Mouse (Mus musculus) hindbrain, embryonic 10.5 days (tissue): ENCODE results near the gene Mrs2. TPM values are rescaled to one million over a fixed set of nuclear protein-coding genes. Genes with fewer than 3 reads are reported as not detected.

Experiments used
- DNase-seq: peaks from one replicate; pipeline ENCODE4 v3.0.0-alpha.2; 2017; ENCODE audit warnings: low spot score
- H3K27ac ChIP-seq: fragments of 300-500 bp; sonication (generic); 2 replicates; pipeline ENCODE4 v1.5.1; 2016; ENCODE audit warnings: mild to moderate bottlenecking, moderate library complexity
- H3K27me3 ChIP-seq: fragments of 300-500 bp; sonication (generic); 2 replicates; pipeline ENCODE4 v1.6.1; 2016; ENCODE audit warnings: mild to moderate bottlenecking; ENCODE audit not compliant: poor library complexity, insufficient read depth, severe bottlenecking
- H3K36me3 ChIP-seq: fragments of 300-500 bp; sonication (generic); 2 replicates; pipeline ENCODE4 v1.6.1; 2016; ENCODE audit warnings: mild to moderate bottlenecking, moderate library complexity
- H3K4me1 ChIP-seq: fragments of 300-500 bp; sonication (generic); replicated peaks from 2 replicates; pipeline ENCODE4 v1.6.1; 2016; ENCODE audit warnings: mild to moderate bottlenecking
- H3K4me3 ChIP-seq: fragments of 300-500 bp; sonication (generic); 2 replicates; pipeline ENCODE4 v1.5.1; 2016; ENCODE audit warnings: mild to moderate bottlenecking, moderate library complexity
- H3K9me3 ChIP-seq: fragments of 300-500 bp; sonication (generic); 2 replicates; pipeline ENCODE4 v1.6.1; 2016; ENCODE audit warnings: mild to moderate bottlenecking, moderate library complexity
- WGBS: fragments of 180-500 bp; shearing (Covaris S2); methylation state at CpG from one replicate; pipeline ENCODE4 v1.1.7; 2016; 5-methylcytosine and 5-hydroxymethylcytosine counted together
- polyA plus RNA-seq: library from polyadenylated mRNA; unstranded; fragments of >200 nt; fragmentation: Nextera tagmentation; extraction: Ambion mirVana; gene quantifications from 2 replicates; pipeline ENCODE4 v1.2.1, GENCODE M21; 2016

Mrs2 gene
- 16.0 and 19.1 TPM in 2 replicates for polyA plus RNA-seq

DNA sequence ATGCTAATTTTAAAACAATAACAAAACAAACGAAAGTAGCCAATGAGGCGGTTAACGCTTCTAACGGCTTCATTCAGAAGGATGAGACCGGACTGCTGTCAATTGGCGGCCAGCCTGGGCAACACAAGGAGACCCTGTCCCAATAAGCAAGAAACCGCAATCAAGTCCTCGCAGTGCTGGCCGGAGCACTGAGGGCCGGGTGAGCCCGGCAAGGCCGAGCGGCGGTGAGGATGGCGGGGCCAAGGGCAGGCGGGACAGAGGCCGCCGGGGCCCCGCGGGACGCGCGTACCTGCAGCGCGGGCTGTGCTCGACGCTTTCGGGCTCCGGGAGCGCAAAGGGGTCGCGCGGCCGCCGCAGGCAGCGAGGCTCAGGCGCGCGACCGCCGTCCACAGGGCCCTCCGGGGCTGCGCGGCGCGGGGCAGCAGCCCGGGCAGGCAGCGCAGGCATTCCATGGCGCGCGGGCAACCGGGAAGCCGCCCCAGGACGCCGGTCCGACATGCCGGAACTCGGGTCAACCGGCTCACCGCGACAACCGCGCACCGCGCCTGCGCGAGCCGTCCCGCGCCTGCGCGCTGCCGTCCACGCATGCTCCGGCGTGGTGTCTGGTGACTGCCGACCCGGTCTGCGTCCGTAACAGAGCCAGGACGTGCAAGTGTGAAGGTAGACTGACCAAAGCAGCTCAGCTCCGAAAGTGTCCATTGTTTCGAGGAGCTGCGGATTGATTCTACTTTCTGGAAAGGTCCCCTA, at the start of gene Mrs2:
Gene Mrs2, minus strand, starts transcription at position 587 of the 747 bp plus-strand sequence.
- DNase-seq = peak; percentile 90
- peaks cover 30% of the 10 kb centered on the region for H3K4me1 ChIP-seq
- peaks cover 5% of the 10 kb centered on the region; the same call in 1 of the 2 replicates for H3K27me3 ChIP-seq
- H3K4me3 ChIP-seq = peak within 1 kb of the TSS; percentile 89
- whole genome bisulfite sequencing = under 1% methylated on average over 84 of the region's 84 CpGs
- no peaks in the 10 kb centered on the region for H3K9me3 ChIP-seq
- peak within 1 kb of the TSS; percentile 96 for H3K27ac ChIP-seq
- peaks cover 20% of the 10 kb centered on the region for H3K36me3 ChIP-seq

DNA sequence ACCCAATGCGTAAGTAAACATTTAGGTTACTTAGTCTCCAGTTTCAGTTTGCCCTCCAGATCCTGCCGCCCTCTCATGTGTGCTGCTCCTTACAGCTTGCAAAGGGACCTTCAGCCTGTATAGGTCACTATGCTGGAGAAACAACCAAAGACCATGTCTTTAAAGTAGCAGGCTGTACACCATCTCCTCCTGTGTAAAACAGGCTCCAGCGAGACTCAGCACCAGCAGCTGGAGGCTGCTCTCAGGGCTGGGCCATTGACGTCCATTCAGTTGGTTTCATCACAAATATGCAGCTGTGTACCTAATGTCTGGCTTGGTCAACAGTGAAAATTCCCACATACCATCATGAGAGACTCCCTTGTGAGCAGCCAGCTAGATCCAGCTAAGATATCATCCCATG, 49.6 kb upstream of the Mrs2 start:
- WGBS = 80% methylated on average over 4 of the region's 4 CpGs
- Histone ChIP-seq H3K27ac (no peak overlapping the region), H3K27me3 (no peaks in the 10 kb centered on the region), H3K4me1 (no peaks in the 10 kb centered on the region), H3K4me3 (no peak overlapping the region), H3K9me3 (no peaks in the 10 kb centered on the region), H3K36me3 (no peaks in the 10 kb centered on the region)
- no peak for DNase-seq

DNA sequence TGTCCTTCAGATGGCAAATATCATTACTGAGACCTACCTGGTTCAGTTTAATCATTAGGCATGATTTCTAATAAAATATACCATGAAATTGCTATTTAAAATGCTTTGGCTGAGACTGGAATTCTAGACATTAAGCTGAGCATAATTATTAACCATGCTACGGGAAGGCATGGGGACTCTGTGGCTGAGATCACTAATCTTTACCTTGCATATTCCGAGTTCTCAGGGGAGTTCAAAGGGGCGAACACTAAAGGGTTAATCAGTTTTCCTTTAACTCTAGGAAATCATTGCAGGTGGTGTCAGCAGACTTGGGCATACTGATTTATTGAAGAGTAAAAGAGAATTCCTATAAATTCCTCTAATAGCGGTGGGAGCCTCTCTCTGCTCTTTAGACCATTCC, 47.0 kb upstream of the Mrs2 start:
- Histone ChIP-seq H3K4me3 (no peak overlapping the region), H3K27me3 (no peaks in the 10 kb centered on the region), H3K9me3 (no peaks in the 10 kb centered on the region), H3K36me3 (no peaks in the 10 kb centered on the region), H3K27ac (no peak overlapping the region), H3K4me1 (no peaks in the 10 kb centered on the region)
- WGBS = 92% methylated on average over 4 of the region's 4 CpGs
- DNase-seq = no peak

DNA sequence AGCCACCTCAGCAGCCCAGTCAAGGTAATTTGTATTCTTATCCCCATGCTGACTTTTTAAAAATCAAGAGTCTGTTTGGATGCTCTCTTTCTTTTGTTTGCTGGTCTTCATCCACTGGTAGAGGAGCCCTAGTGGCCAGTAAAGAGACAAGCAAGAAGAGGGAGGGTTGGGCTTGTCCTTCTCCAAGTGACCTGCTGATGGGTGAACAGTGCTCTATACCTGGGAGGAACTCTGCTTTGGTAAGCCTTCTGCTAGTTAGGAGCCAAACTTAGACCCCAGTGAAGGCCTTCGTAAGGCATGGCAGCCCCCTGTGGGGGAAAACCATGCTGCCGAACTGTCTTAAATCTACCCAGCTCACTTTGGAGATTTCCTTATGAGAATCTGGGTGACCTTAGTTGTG, 46.5 kb upstream of the Mrs2 start:
- Histone ChIP-seq H3K4me1 (no peaks in the 10 kb centered on the region), H3K27ac (no peak overlapping the region), H3K36me3 (no peaks in the 10 kb centered on the region), H3K9me3 (no peaks in the 10 kb centered on the region), H3K27me3 (no peaks in the 10 kb centered on the region), H3K4me3 (no peak overlapping the region)
- DNase-seq = no peak
- 94% methylated on average over 2 of the region's 2 CpGs for WGBS

DNA sequence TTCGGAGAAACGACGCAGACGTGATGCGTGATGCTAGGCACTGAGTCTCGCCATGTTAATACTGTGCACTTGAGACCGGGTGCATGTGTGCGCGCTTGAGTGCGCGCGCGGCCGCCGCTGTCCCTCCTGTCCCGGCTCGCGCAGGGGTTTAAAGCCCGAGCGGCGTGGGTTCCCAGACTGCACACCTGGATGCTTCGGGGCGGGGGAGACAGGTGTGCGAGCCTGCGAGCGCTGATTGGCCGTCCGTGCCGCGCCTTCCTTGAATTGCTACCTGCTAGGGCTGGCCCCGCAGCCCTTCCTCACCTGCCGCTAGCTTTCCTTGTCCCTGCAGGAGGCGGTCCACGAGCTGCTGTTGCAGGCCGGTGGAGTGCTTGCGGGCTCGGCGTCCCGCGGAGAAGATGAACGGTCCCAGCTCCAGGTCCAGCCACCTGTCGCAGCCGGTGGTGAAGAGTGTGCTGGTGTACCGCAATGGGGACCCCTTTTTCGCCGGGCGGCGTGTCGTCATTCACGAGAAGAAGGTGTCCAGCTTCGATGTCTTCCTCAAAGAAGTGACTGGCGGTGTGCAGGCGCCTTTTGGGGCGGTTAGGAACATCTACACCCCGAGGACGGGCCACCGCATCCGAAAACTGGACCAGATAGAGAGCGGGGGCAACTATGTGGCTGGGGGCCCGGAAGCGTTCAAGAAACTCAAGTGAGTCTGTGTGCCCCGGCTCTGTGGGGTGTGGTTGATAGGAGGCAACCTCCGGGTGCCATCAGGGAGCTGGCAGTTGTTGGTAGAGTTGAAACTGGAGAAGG, 35.9 kb upstream of the Mrs2 start, which contains the start of gene Dcdc2a:
Gene Dcdc2a, plus strand, starts transcription at position 132 of the 795 bp plus-strand sequence.
- WGBS = 4% methylated on average over 63 of the region's 63 CpGs

DNA sequence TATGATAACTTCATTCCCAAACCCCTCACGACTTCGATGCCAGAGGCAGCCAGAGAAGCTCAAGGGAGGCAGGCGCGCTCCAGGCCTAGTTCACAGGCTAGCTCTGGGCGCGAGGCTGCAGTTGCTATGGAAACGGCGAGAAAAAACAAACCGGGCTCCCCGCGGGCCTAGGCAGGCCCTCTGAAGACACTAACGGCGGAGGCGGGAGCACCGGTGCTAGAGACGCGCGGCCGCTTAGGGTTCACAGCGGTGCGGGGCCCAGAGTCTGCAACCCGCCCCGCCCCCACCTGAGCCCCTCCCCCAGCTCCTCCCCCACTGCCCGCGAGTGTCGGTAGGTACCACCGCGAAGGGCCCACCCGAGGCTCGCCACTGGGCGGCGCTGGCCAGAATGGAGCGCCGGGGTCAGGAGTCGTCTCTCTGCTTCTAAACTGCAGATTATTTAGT, 35.0 kb upstream of the Mrs2 start:
- H3K27ac ChIP-seq = peak overlapping the region; percentile 75
- peaks cover 9% of the 10 kb centered on the region for H3K9me3 ChIP-seq
- H3K36me3 ChIP-seq = no peaks in the 10 kb centered on the region
- DNase-seq = peak; percentile 85
- WGBS = 0% methylated on average over 35 of the region's 35 CpGs
- peaks cover 52% of the 10 kb centered on the region for H3K27me3 ChIP-seq
- peak overlapping the region; percentile 65 for H3K4me3 ChIP-seq
- H3K4me1 ChIP-seq = peaks cover 20% of the 10 kb centered on the region

More for the DNA sequence above, 35.9 kb upstream of the Mrs2 start, which contains the start of gene Dcdc2a:
- Histone ChIP-seq H3K4me3 (peak within 1 kb of the TSS; percentile 65), H3K36me3 (no peaks in the 10 kb centered on the region), H3K27me3 (peaks cover 52% of the 10 kb centered on the region), H3K4me1 (peaks cover 20% of the 10 kb centered on the region), H3K9me3 (0 out of 2 replicates have a peak, but pooled peaks cover 4% of the 10 kb centered on the region), H3K27ac (peak within 1 kb of the TSS; percentile 75)
- peak; percentile 35 for DNase-seq

DNA sequence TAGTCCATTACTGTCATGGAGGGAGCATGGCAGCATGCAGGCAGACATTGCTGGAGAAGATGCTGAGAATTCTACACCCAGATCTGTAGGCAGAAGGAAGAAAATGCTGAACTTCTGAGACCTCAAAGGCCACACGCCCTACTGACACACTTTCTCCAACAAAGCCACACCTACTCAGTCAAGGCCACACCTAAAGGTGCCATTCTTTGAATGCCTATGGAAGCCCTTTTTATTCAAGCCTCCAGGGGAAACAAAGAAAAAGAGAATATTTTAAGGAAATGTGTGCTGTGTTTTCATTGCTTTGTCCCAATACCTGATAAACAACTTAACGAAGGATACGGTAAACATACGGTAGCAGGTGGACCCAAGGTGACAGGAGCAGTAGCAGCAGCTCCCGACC, 32.5 kb upstream of the Mrs2 start:
- peaks cover 46% of the 10 kb centered on the region for H3K27me3 ChIP-seq
- 91% methylated on average over 5 of the region's 5 CpGs for WGBS
- H3K27ac ChIP-seq = no peak overlapping the region
- no peaks in the 10 kb centered on the region for H3K36me3 ChIP-seq
- H3K4me3 ChIP-seq = no peak overlapping the region
- DNase-seq = no peak
- H3K4me1 ChIP-seq = peaks cover 20% of the 10 kb centered on the region
- peaks cover 12% of the 10 kb centered on the region for H3K9me3 ChIP-seq

DNA sequence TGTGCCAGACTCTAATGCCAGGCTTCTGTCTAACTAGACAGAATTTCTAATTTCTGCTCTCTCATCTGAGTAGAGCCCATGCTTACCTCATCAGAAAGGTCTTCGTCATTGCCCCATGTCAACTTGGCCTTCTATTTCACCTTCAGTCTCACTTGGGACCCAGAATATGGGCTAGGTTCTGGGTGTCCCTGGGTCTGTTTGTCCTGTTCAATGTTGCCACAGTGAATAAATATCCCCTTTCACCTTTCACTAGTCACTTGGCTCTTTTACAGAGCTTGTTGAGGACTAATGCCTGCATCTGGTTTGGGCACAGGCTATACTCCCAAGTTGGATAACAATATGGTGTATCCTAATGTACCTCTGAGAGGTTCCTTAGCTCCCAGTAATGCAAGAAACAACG, 19.3 kb upstream of the Mrs2 start:
- DNase-seq = no peak
- Histone ChIP-seq H3K9me3 (no peaks in the 10 kb centered on the region), H3K27ac (no peak overlapping the region), H3K27me3 (no peaks in the 10 kb centered on the region), H3K4me1 (no peaks in the 10 kb centered on the region), H3K4me3 (no peak overlapping the region), H3K36me3 (no peaks in the 10 kb centered on the region)
- 77% methylated on average over 2 of the region's 2 CpGs for WGBS

DNA sequence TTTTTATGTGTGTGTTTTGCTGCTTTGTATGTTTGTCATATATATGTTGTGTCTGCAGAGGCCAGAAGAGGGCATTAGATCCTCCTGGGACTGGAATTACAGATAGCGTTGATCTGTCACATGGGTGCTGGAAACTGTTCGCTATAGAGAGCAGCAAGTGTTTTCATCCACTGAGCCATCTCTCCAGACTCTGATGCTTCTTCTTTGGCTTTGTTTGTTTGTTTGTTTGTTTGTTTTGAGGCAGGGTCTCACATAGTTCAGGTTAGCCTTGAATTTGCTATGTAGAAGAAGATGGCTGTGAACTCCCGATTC, 6.9 kb upstream of the Mrs2 start:
- H3K4me3 ChIP-seq = no peak overlapping the region
- H3K9me3 ChIP-seq = no peaks in the 10 kb centered on the region
- no peak for DNase-seq
- peaks cover 5% of the 10 kb centered on the region; the same call in 1 of the 2 replicates for H3K27me3 ChIP-seq
- 80% methylated on average over 3 of the region's 3 CpGs for WGBS
- no peaks in the 10 kb centered on the region for H3K4me1 ChIP-seq
- H3K36me3 ChIP-seq = no peaks in the 10 kb centered on the region
- no peak overlapping the region for H3K27ac ChIP-seq

DNA sequence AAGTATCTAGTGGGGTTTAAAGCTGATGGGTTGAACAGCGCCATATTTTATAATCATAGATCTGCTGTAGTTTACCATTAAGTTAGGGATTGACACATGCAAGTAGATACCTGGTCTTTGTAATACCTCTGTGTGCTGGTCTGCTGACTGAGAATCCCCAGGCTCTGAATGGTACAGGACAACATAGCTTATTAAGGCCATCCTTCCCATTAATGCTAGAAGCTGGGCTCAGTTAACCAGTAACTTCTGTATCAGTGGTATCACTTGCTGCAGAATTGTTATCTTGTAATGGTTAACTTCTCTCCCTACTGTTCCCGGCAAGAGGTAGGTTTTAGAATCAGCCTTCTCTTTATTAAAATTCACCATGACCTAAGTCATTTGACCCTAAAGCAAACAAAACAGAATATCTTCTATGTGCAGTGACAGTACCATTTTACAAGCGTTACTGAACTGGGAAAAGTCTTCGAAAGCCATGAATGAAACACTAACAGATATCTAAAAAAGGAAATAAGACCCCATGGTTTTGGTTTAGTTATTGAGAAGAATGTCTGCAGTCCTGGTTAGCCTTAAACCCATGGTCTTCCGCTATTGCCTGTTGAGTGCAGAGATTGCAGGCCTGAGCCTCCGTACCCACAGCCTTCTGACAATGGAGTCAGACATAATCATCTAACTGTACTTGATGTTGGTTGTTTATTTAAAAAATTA, 6.4 kb upstream of the Mrs2 start:
- Histone ChIP-seq H3K4me3 (no peak overlapping the region), H3K36me3 (no peaks in the 10 kb centered on the region), H3K27me3 (peaks cover 5% of the 10 kb centered on the region; the same call in 1 of the 2 replicates), H3K4me1 (no peaks in the 10 kb centered on the region), H3K9me3 (no peaks in the 10 kb centered on the region), H3K27ac (no peak overlapping the region)
- WGBS = 87% methylated on average over 6 of the region's 6 CpGs
- DNase-seq = no peak

DNA sequence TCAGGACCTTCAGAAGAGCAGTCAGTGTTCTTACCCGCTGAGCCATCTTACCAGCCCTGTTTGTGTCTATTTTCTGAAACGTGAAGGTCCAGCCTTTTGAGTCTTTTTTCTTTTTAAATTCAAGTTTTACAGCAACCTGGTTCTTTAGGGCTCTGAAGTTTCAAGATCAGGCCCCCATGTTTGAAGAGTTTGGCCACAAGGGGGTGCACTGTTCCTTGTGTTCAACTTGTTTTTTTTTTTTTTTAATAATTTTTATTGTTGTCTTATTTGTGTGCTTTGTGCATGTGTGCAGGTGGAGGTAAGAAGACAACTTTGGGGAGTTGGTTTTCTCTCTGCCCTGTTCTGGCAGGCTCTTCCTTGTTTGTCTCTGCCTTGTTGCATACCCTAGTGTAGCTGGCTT, 4.5 kb upstream of the Mrs2 start:
- peak; percentile 19 for DNase-seq
- peaks cover 9% of the 10 kb centered on the region; the same call in 1 of the 2 replicates for H3K4me1 ChIP-seq
- no peaks in the 10 kb centered on the region for H3K36me3 ChIP-seq
- no peaks in the 10 kb centered on the region for H3K9me3 ChIP-seq
- H3K27me3 ChIP-seq = peaks cover 5% of the 10 kb centered on the region; the same call in 1 of the 2 replicates
- H3K27ac ChIP-seq = no peak overlapping the region
- 35% methylated on average over 2 of the region's 2 CpGs for WGBS
- H3K4me3 ChIP-seq = no peak overlapping the region

DNA sequence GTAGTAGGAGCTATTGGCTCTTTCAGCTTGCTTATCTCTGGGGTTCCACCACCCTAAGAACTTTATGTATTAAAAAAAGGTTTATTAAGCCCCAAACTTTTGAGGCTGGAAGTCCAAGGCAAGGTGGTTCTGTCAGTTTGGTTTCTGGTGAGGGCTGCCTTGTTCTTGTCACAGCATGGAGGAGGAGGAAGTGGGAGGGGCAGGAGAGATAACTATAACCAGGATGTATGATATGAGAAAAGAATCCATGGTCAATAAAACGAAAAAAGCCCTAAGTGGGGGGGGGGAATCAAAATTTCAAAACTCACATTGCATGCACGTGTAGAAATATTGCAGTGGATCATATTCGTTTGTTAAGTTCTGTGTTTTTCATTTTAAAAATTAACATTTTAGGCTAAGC, 3.0 kb upstream of the Mrs2 start:
- Histone ChIP-seq H3K36me3 (peaks cover 4% of the 10 kb centered on the region; the same call in 1 of the 2 replicates), H3K27ac (no peak overlapping the region), H3K4me3 (no peak overlapping the region), H3K27me3 (peaks cover 5% of the 10 kb centered on the region; the same call in 1 of the 2 replicates), H3K9me3 (no peaks in the 10 kb centered on the region), H3K4me1 (peaks cover 24% of the 10 kb centered on the region)
- WGBS = 82% methylated on average over 3 of the region's 3 CpGs
- no peak for DNase-seq
